Mouse (Mus musculus) activated CD4-positive, CD25-positive, alpha-beta regulatory T cell, adult 4 months (primary cell): ENCODE data around the gene Mavs. TPM values are rescaled to one million over a fixed set of nuclear protein-coding genes. Genes with fewer than 3 reads are reported as not detected.
A peak's percentile ranks its signal among the peaks of the same experiment; 100 is the strongest.

ENCODE experiments used
- ATAC-seq: one replicate; pipeline ENCODE4 v1.8.0; 2017
- polyA plus RNA-seq, 2 experiments: library from polyadenylated mRNA; unstranded; fragments of 100-300 nt; shearing (Covaris generic); gene quantifications; one replicate each; pipeline ENCODE4 v1.2.1; 2017

Gene Mavs
- polyA plus RNA-seq, 2 experiments from 2014 or later = 18.8 to 20.4 TPM

GRCm38 (mm10) chr2:131262213-131262672, 28.4 kb downstream of the Mavs start, which contains the start of gene Pank2:
Gene Pank2, plus strand, starts transcription at chr2:131262495.
- peak; percentile 97 for ATAC-seq

GRCm38 (mm10) chr2:131262680-131263670, 29.1 kb downstream of the Mavs start:
- ATAC-seq = peak; percentile 40

GRCm38 (mm10) chr2:131264027-131264426, 30.2 kb downstream of the Mavs start:
- no peak for ATAC-seq

- no peak for ATAC-seq
Observed at GRCm38 (mm10) chr2:131265056-131265455, 31.2 kb downstream of the Mavs start.

GRCm38 (mm10) chr2:131275493-131275892, 41.6 kb downstream of the Mavs start:
- ATAC-seq = no peak

GRCm38 (mm10) chr2:131276722-131277121, 42.9 kb downstream of the Mavs start:
- ATAC-seq = no peak

GRCm38 (mm10) chr2:131281596-131281995, 47.7 kb downstream of the Mavs start:
- no peak for ATAC-seq

GRCm38 (mm10) chr2:131286276-131286675, 52.4 kb downstream of the Mavs start:
- ATAC-seq = no peak

- ATAC-seq = no peak
Observed at GRCm38 (mm10) chr2:131290669-131291068, 56.8 kb downstream of the Mavs start.

- no peak for ATAC-seq
Observed at GRCm38 (mm10) chr2:131296746-131297261, 62.9 kb downstream of the Mavs start.

Other genes with a start within 250 kb of the Mavs start
- gene Gfra4, start 191.0 kb upstream of the Mavs start, polyA plus RNA-seq = not detected
- gene Adam33, start 170.2 kb upstream of the Mavs start, polyA plus RNA-seq = not detected
- gene Siglec1, start 147.3 kb upstream of the Mavs start, polyA plus RNA-seq = not detected
- under 1 TPM; 0.13 to 0.19 TPM for gene Hspa12b, start 106.8 kb upstream of the Mavs start, polyA plus RNA-seq
- not detected for gene Gm11037, start 100.6 kb upstream of the Mavs start, polyA plus RNA-seq
- 10 to 100 TPM; 37.7 to 47.8 TPM for gene 1700037H04Rik, start 74.0 kb upstream of the Mavs start, polyA plus RNA-seq
- 1 to 10 TPM; 3.0 to 3.1 TPM for gene Cenpb, start 54.0 kb upstream of the Mavs start, polyA plus RNA-seq
- 10 to 100 TPM; 90.4 to 96.2 TPM for gene Cdc25b, start 47.1 kb upstream of the Mavs start, polyA plus RNA-seq
- gene Spef1, start 46.8 kb upstream of the Mavs start, polyA plus RNA-seq = 1 to 10 TPM in 1 of 2 experiments, not detected in 1; 1.3 TPM
- gene Ap5s1, start 27.0 kb upstream of the Mavs start, polyA plus RNA-seq = 10 to 100 TPM; 14.8 to 23.9 TPM
- gene Pank2, start 28.4 kb downstream of the Mavs start, polyA plus RNA-seq = 10 to 100 TPM in 1 of 2 experiments, 1 to 10 TPM in 1; 7.6 to 11.9 TPM
- under 1 TPM; 0.47 to 0.94 TPM for gene Rnf24, start 118.8 kb downstream of the Mavs start, polyA plus RNA-seq